Mouse (Mus musculus): ENCODE measurements around the gene Aurka.

Aurka gene

GRCm38 (mm10) chr2:172311731-172312130 is 58.6 kb downstream of the Aurka start:
- no peak for DNase-seq

- no peak for DNase-seq
Measured at GRCm38 (mm10) chr2:172306544-172306943, 63.8 kb downstream of the Aurka start.
